Mouse (Mus musculus): ENCODE results near the gene Fbxo48. TPM values are rescaled to one million over a fixed set of nuclear protein-coding genes. Genes with fewer than 3 reads are reported as not detected.

The Fbxo48 gene
- polyA plus RNA-seq, 1 experiment: 0.02 TPM

- Histone ChIP-seq H3K4me1 (ENCODE audit: control insufficient read depth) (no peaks in the 10 kb centered on the region), H3K4me3 (replicated peaks) (no peak overlapping the region), H3K9me3 (ENCODE audit: control insufficient read depth, low read length) (no peaks in the 10 kb centered on the region), H3K27me3 (ENCODE audit: control insufficient read depth) (no peaks in the 10 kb centered on the region), H3K36me3 (ENCODE audit: control insufficient read depth) (no peaks in the 10 kb centered on the region)
- TF ChIP-seq TAL1 (IDR thresholded peaks at IDR 0.05; ENCODE audit: low read length) (no peak), GATA1 (IDR thresholded peaks at IDR 0.05; ENCODE audit: low read length) (no peak)
Observed at GRCm38 (mm10) chr11:17003757-17004156, 52.6 kb downstream of the Fbxo48 start.

Other genes with a start within 250 kb of the Fbxo48 start
- not detected in 2 replicates for gene Egfr, start 199.2 kb upstream of the Fbxo48 start, polyA plus RNA-seq (2012)
- gene Cnrip1, start 100.2 kb downstream of the Fbxo48 start, polyA plus RNA-seq (2012): not detected in 2 replicates
- gene Plek, start 101.0 kb downstream of the Fbxo48 start, polyA plus RNA-seq (2012): 0.02 TPM in 1 of 2 replicates, not detected in the other
- 0.33 and 0.37 TPM in 2 replicates for gene Ppp3r1, start 207.9 kb downstream of the Fbxo48 start, polyA plus RNA-seq (2012)
- gene Wdr92, start 230.7 kb downstream of the Fbxo48 start, polyA plus RNA-seq (2012): 0.04 TPM in 1 of 2 replicates, not detected in the other